Mouse (Mus musculus) cortical plate, adult 2 months (tissue): ENCODE data around the gene Eml3.

Experiments
- CTCF ChIP-seq: fragments of 200-500 bp; IDR thresholded peaks from 2 replicates; pipeline ENCODE4 v1.5.1; 2011; ENCODE audit warnings: mild to moderate bottlenecking, control low read depth, low read length; ENCODE audit not compliant: insufficient read depth; ENCODE audit errors: extremely low read depth
- POLR2A ChIP-seq: fragments of 200-500 bp; IDR thresholded peaks from 2 replicates; pipeline ENCODE4 v1.6.1; 2011; ENCODE audit warnings: mild to moderate bottlenecking, low read length, control low read depth; ENCODE audit not compliant: insufficient read depth; ENCODE audit errors: extremely low read depth

DNA sequence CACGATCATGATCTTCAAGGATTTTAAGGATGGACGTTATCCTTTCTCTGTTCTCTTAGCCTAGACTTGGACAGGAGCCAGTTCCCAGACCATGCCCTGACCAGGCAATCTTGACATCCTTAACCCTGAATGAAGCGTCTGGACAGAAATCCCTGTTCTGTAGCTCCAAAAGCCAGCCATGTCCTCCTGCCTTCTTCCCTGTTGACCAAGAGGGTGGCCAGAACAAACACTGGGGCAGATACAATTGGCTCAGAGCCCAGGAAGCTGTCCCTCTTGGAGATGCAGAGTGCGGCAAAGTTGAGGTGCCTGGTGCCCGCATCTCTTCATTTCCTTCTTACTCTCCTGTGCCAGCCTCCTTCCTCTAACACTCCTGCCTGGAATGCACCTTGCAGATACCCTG, 56.5 kb downstream of the Eml3 start:
- TF ChIP-seq CTCF = no peak
- no peak for TF ChIP-seq POLR2A
